Mouse (Mus musculus) mature B cell (primary cell): Measurements from ENCODE around the gene Tctex1d4.

Experiments used
- in situ Hi-C: fragments of 300-500 bp; cut with MboI; formaldehyde crosslinking; loops from 2 replicates; pipeline ENCODE4 v1.14.3; 2019

Gene Tctex1d4

GRCm38 (mm10) chr4:117136034-117136433, 9.4 kb downstream of the Tctex1d4 start:
- in situ Hi-C loops, result loop anchor here (10.0 kb wide), 1 partner anchor 311 kb away; the partner anchor contains the start of gene Hpdl

DNA sequence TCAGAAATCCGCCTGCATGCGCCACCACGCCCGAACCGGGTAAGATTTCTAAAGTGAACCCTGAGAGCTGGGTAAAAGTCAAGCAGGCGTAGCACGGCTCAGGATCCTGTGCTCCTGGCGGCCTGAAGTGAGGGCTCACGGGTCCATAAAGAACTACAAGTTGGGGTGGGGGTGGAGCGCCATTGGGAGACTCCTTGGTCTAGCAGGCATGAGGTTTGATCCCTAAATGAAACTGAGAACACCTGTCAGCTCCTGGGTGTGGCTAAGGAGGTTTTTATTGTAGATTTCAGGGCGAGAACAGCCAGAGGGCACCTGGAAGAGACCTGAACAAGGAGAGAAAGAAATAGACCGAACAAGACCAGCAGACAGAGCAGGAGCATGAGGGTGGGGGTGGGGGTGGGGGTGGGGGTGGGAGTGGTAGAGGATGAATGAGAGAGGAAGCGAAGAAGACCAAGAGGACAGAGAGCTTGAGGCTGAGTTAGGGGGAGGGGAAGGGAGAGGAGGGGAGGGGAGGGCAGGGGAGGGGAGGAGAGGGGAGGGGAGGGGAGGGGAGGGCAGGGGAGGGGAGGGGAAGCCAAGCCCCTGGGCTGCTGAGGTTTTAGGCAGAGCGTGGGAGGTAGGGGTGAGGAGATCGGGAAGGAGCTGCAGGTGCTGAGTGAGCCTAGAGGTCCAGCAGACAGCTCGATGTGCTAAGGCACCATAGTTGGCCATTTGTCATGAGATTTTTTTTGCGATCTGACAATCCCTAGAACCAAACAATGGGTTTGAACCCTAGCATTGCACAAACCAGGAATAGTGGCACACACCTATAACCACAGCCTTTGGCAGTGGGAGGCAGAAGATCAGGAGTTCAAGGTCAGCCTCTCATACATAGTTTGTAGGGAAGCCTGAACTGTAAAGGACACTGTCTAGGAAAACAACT, 12.0 kb downstream of the Tctex1d4 start:
- in situ Hi-C loops, result loop anchor here (10.0 kb wide), 1 partner anchor 314 kb away; the partner anchor contains the start of gene Hpdl

GRCm38 (mm10) chr4:117139217-117139612, 12.6 kb downstream of the Tctex1d4 start:
- in situ Hi-C loops, result loop anchor here (10.0 kb wide), 1 partner anchor 314 kb away; the partner anchor contains the start of gene Hpdl

DNA sequence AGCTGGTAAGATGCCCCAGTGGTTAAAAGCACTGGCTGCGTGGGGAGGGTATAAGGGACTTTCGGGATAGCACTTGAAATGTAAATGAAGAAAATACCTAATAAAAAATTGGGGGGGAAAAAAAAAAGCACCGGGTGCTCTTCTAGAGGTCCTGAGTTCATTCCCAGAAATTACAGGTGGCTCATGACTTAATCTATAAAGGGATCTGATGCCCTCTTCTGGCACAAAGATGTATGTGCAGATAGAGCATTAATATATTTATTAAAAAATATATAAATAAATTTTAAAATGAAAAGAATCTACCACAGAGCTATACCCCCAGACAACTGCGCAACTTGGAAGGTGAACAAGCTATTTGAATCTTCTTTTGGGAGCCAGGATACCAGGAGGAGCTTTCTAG, 14.0 kb downstream of the Tctex1d4 start:
- in situ Hi-C loops, result no loop called here

GRCm38 (mm10) chr4:117143023-117143422, 16.4 kb downstream of the Tctex1d4 start:
- in situ Hi-C loops, result no loop called here

DNA sequence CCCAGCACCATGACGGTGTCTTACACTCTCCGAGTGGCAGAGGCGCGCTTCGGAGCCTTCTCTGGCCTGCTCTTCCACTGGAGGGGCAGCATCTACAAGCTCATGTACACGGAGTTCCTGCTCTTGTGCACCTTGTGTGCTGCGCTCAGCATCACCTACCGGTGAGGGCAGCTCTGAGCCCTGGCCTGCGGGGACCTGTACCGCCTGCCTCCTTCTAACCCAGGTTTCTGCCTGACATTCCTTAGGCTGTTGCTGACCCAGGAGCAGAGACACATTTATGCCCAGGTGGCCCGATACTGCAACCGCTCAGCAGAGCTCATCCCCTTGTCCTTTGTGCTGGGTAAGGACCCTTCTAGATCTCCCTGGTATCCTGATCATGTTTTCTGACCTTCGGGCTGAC, 18.7 kb downstream of the Tctex1d4 start:
- in situ Hi-C loops, result no loop called here

DNA sequence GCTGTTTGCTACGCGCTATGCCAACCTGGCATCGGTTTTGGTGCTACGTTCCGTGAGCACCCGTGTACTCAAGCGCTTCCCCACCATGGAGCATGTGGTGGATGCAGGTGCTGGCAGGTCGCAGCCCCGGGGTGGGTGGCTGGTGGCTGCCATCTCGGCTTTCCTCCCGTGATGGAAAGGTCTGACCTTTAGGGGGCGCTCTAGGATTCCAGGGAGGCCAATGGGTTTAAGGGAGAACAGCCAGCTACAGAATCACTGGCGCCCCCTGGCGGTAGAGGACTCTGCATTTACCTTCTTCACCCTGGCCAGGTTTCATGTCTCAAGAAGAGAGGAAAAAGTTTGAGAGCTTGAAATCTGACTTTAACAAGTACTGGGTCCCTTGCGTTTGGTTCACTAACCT, 19.6 kb downstream of the Tctex1d4 start:
- in situ Hi-C loops, result no loop called here

DNA sequence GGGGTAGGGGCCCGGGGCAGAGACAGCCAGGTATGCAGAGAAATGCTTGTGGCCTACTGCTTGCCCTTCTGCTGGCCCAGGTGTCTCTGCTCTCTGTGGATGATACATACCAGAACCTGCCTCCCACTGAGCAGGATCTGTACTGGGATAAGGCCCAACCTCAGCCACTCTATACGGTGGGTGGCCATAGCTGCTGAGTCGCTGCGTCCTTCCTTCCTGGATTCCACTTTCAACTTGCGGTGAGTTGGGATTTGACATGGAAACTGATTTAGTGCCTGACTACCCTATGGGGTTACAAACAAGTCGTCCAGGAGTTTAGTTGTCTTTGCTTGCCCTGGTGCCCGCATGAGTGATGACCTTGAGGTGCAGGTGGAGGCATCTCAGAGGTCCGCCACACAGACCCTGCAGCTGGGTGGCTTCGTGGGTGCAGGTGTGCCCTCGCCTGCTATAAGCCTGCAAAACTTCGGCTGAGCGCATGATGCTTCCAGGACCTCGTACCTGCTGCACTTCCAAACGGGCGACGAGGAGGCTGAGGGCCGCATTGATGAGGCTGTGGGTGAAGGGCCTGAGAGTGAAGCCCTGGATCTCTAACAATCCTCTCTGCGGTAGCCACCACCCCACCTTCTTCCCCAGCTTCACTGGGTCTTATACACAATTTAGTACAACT, 21.6 kb downstream of the Tctex1d4 start:
- in situ Hi-C loops, result no loop called here

DNA sequence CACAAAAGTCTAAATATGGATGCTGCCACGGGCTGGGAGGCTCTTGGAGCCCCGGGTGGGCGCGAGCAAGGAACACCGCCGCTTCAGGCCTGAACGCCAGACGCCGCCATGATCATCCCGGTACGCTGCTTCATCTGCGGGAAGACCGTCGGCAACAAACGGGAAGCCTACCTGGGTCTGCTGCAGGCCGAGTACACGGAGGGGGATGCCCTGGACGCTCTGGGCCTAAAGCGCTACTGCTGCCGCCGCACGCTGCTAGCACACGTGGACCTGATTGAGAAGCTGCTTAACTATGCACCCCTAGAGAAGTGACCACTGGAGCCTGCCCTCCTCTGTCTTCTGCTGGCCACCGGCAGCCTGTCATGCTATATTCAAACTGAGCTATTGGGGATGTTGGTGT, 22.2 kb downstream of the Tctex1d4 start:
- in situ Hi-C loops, result no loop called here

GRCm38 (mm10) chr4:117149291-117150211, 23.0 kb downstream of the Tctex1d4 start:
- in situ Hi-C loops, result no loop called here

DNA sequence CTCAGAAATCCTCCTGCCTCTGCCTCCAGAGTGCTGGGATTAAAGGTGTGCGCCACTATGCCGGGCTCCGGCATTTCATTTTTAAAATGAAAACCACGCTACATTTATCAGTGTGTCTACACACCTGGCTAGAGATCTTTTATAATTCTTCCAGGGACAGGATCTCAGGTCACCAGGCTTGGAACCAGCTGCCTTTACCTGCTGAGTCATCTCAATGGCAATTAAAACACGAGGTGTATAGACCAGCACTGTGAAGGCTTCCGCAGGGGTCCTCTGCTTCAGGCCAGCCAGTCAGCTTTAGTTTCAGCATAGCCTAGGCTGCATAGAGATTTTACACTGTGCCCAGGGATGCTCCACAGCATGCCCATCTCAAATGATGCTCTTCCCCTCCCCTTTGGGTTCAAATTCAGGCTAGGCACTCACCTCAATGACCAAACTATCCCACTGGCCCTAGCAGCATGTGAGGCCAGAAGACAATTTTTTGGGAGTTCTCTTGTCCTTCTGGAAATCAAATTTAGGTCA, 23.7 kb downstream of the Tctex1d4 start:
- in situ Hi-C loops, result no loop called here

DNA sequence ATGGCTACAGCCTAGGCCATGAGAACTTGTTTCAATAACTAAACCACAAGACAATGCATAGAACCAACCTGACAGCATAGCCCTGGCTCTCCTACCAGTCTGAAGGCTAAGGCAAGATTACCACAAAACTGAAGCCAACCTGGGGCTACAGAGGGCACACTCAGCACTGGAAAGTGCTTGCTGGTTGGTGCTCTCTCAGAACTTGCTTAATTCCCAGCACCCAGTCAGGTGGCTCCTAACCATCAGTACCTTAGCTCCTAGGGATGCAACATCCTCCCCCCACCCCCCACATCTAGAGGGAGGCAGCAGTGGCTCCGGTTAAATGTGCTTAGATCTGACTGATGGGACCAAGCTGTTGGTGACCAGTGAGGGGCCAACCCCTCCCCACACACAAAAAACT, 24.8 kb downstream of the Tctex1d4 start:
- in situ Hi-C loops, result no loop called here

GRCm38 (mm10) chr4:117152714-117153113, 26.1 kb downstream of the Tctex1d4 start:
- in situ Hi-C loops, result no loop called here

GRCm38 (mm10) chr4:117155020-117155791, 28.6 kb downstream of the Tctex1d4 start:
- in situ Hi-C loops, result no loop called here

GRCm38 (mm10) chr4:117155792-117156355, 29.3 kb downstream of the Tctex1d4 start, which contains the start of gene Rps8:
Gene Rps8, minus strand, starts transcription at chr4:117156243.
- in situ Hi-C loops, result no loop called here

GRCm38 (mm10) chr4:117156372-117156771, 29.8 kb downstream of the Tctex1d4 start:
- in situ Hi-C loops, result no loop called here

DNA sequence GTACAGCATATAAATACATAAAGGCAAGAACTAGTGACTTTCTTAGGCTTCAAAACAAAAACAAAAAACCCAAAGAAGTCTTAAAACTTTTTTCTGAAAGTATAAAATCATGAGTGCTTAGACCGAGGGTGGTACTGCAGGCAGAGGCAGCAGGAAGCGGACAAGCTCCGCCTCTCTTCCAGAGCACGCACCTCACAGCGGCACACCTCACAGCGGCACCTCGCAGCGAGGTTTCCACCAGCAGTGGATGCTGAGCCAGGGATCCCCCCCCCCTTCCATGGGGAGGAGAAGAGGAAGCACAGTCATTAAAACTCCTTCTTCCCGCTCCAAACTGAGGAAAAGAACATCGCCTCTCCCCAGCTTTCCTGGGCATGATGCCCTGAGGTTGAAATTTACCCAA, 33.1 kb downstream of the Tctex1d4 start:
- in situ Hi-C loops, result no loop called here

GRCm38 (mm10) chr4:117161183-117161582, 34.6 kb downstream of the Tctex1d4 start:
- in situ Hi-C loops, result no loop called here

DNA sequence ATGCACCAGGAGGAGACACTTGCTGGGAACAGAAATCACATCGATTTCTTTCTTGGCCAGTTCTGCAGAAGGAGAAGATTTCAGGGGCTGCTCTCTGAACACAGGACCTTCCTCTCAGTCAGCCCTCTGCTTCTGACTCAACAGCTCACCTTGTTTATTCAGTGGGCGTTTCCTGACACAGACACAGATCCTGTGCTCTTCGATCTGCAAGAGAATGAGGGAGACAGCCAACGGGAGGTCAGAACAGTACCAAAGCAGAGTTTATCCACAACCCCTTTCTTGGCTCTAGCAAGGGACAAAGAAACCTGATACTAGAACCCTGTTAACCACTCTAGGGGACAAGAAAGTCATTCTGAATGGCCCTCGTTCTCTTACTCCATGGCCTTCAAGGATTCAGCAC, 43.3 kb downstream of the Tctex1d4 start:
- in situ Hi-C loops, result no loop called here
